Mouse (Mus musculus): Measurements from ENCODE around the gene Tmprss11f. TPM values are rescaled to one million over a fixed set of nuclear protein-coding genes. Genes with fewer than 3 reads are reported as not detected.

Gene Tmprss11f
- total RNA-seq, 1 experiment from 2014 or later = not detected

Other genes with a start within 250 kb of the Tmprss11f start
- not detected in 2 replicates for gene Tmprss11a, start 163.4 kb downstream of the Tmprss11f start, total RNA-seq (2017)
- gene Tmprss11g, start 113.8 kb downstream of the Tmprss11f start, total RNA-seq (2017) = not detected in 2 replicates
- gene Tmprss11b, start 43.9 kb upstream of the Tmprss11f start, total RNA-seq (2017) = not detected in 2 replicates
- not detected in 2 replicates for gene Tmprss11e, start 113.4 kb upstream of the Tmprss11f start, total RNA-seq (2017)
- 157 and 173 TPM in 2 replicates for gene Ythdc1, start 171.8 kb upstream of the Tmprss11f start, total RNA-seq (2017)